Mouse (Mus musculus) ES-Bruce4 (cell line): ENCODE measurements around the gene Cul7.

Source experiments
- CTCF ChIP-seq: IDR thresholded peaks from one replicate; pipeline ENCODE4 v1.8.1; 2011; ENCODE audit warnings: low read depth, low read length
- EP300 ChIP-seq: IDR thresholded peaks from 2 replicates; pipeline ENCODE4 v1.6.1; 2011; ENCODE audit warnings: low read depth, low read length; ENCODE audit not compliant: insufficient read depth
- POLR2A ChIP-seq: IDR thresholded peaks from one replicate; pipeline ENCODE4 v1.8.1; 2011; ENCODE audit warnings: low read length; ENCODE audit not compliant: insufficient read depth

GRCm38 (mm10) chr17:46662730-46663129 lies 12.6 kb downstream of the Cul7 start:
- TF ChIP-seq POLR2A: no peak
- no peak for TF ChIP-seq CTCF
- no peak for TF ChIP-seq EP300
